Mouse (Mus musculus) spleen, adult 2 months (tissue): ENCODE results near the gene Slco2a1. TPM values are rescaled to one million over a fixed set of nuclear protein-coding genes. Genes with fewer than 3 reads are reported as not detected.

Experiments
- DNase-seq, 2 experiments: peaks; one replicate each; pipeline versions ENCODE4 v3.0.0 to v3.0.0-alpha.2; 2012 to 2021; ENCODE audit warnings: low spot score in 2 of 2, low read depth in 1 of 2
- H3K27ac ChIP-seq: fragments of 200-500 bp; 2 replicates; pipeline ENCODE4 v1.5.1; 2012; ENCODE audit warnings: low read length, inconsistent platforms; ENCODE audit not compliant: insufficient read depth
- H3K27me3 ChIP-seq: fragments of 200-500 bp; 2 replicates; pipeline ENCODE4 v1.6.1; 2012; ENCODE audit warnings: mild to moderate bottlenecking, moderate library complexity, low read length, inconsistent platforms; ENCODE audit not compliant: control insufficient read depth, insufficient read depth
- H3K36me3 ChIP-seq: fragments of 200-500 bp; 2 replicates; pipeline ENCODE4 v1.6.1; 2012; ENCODE audit warnings: mild to moderate bottlenecking, low read length, inconsistent platforms; ENCODE audit not compliant: control insufficient read depth, insufficient read depth
- H3K4me1 ChIP-seq: fragments of 200-500 bp; 2 replicates; pipeline ENCODE4 v1.6.1; 2011; ENCODE audit warnings: inconsistent platforms; ENCODE audit not compliant: control insufficient read depth, insufficient read depth, insufficient read length
- H3K4me3 ChIP-seq: fragments of 200-500 bp; 2 replicates; pipeline ENCODE4 v1.5.1; 2011; ENCODE audit warnings: mild to moderate bottlenecking, inconsistent platforms; ENCODE audit not compliant: insufficient read depth, insufficient read length; ENCODE audit errors: extremely low read depth
- CTCF ChIP-seq: fragments of 200-500 bp; IDR thresholded peaks from 2 replicates; pipeline ENCODE4 v1.5.1; 2011; ENCODE audit warnings: mild to moderate bottlenecking, inconsistent platforms; ENCODE audit not compliant: insufficient read depth, insufficient read length, insufficient replicate concordance; ENCODE audit errors: extremely low read depth
- POLR2A ChIP-seq: fragments of 200-500 bp; IDR thresholded peaks from 2 replicates; pipeline ENCODE4 v1.6.1; 2011; ENCODE audit warnings: low read depth, low read length, inconsistent platforms
- WGBS: fragments of 180-500 bp; shearing (Covaris S2); methylation state at CpG from one replicate; pipeline ENCODE4 v1.1.7; 2018; 5-methylcytosine and 5-hydroxymethylcytosine counted together
- polyA plus RNA-seq: library from polyadenylated mRNA; depleted of rRNA; stranded (reverse); fragments of >200 nt; gene quantifications from 2 replicates; pipeline ENCODE4 v1.2.3, GENCODE M21; 2012

Slco2a1 gene
- polyA plus RNA-seq, 1 experiment, result 57.0 TPM

- H3K4me1 ChIP-seq, result no peaks in the 10 kb centered on the region
- 87% methylated on average over 6 of the region's 6 CpGs for WGBS
- H3K27me3 ChIP-seq, result no peaks in the 10 kb centered on the region
- TF ChIP-seq CTCF, result no peak
- no peak for TF ChIP-seq POLR2A
- DNase-seq, result no peak
- H3K4me3 ChIP-seq, result no peak overlapping the region
- H3K36me3 ChIP-seq, result no peaks in the 10 kb centered on the region
- H3K27ac ChIP-seq, result no peak overlapping the region
These were observed 29.8 kb upstream of the Slco2a1 start for GRCm38 (mm10) chr9:102958703-102959102.

GRCm38 (mm10) chr9:102961356-102962092 lies 27.0 kb upstream of the Slco2a1 start:
- Histone ChIP-seq H3K36me3 (no peaks in the 10 kb centered on the region), H3K27me3 (no peaks in the 10 kb centered on the region), H3K27ac (no peak overlapping the region), H3K4me1 (no peaks in the 10 kb centered on the region), H3K4me3 (no peak overlapping the region)
- DNase-seq, result no peak
- TF ChIP-seq CTCF (no peak), POLR2A (no peak)
- WGBS, result 56% methylated on average over 8 of the region's 8 CpGs

- DNase-seq, result no peak
- H3K4me3 ChIP-seq, result no peak overlapping the region
- H3K27ac ChIP-seq, result no peak overlapping the region
- H3K36me3 ChIP-seq, result no peaks in the 10 kb centered on the region
- 91% methylated on average over 10 of the region's 10 CpGs for WGBS
- no peaks in the 10 kb centered on the region for H3K27me3 ChIP-seq
- TF ChIP-seq POLR2A (no peak), CTCF (no peak)
- no peaks in the 10 kb centered on the region for H3K4me1 ChIP-seq
These were observed 26.3 kb upstream of the Slco2a1 start for GRCm38 (mm10) chr9:102962093-102962788.

GRCm38 (mm10) chr9:102963321-102963720 lies 25.2 kb upstream of the Slco2a1 start:
- Histone ChIP-seq H3K4me1 (no peaks in the 10 kb centered on the region), H3K27me3 (no peaks in the 10 kb centered on the region), H3K27ac (no peak overlapping the region), H3K4me3 (no peak overlapping the region), H3K36me3 (no peaks in the 10 kb centered on the region)
- DNase-seq, result no peak
- no peak for TF ChIP-seq CTCF
- TF ChIP-seq POLR2A, result no peak
- 83% methylated on average over 7 of the region's 7 CpGs for WGBS

- no peak overlapping the region for H3K4me3 ChIP-seq
- no peak for DNase-seq
- H3K27ac ChIP-seq, result no peak overlapping the region
- 93% methylated on average over 9 of the region's 9 CpGs for WGBS
- H3K36me3 ChIP-seq, result no peaks in the 10 kb centered on the region
- no peaks in the 10 kb centered on the region for H3K4me1 ChIP-seq
- H3K27me3 ChIP-seq, result no peaks in the 10 kb centered on the region
- TF ChIP-seq POLR2A, result no peak
- TF ChIP-seq CTCF, result no peak
These were observed 23.9 kb upstream of the Slco2a1 start for GRCm38 (mm10) chr9:102964644-102965043.

- no peak for TF ChIP-seq CTCF
- TF ChIP-seq POLR2A, result no peak
- DNase-seq, result no peak
These were observed 16.0 kb upstream of the Slco2a1 start for GRCm38 (mm10) chr9:102972393-102973050.

GRCm38 (mm10) chr9:102975887-102976286 lies 12.6 kb upstream of the Slco2a1 start:
- Histone ChIP-seq H3K4me3 (no peak overlapping the region), H3K27me3 (no peaks in the 10 kb centered on the region), H3K4me1 (no peaks in the 10 kb centered on the region), H3K36me3 (no peaks in the 10 kb centered on the region), H3K27ac (no peak overlapping the region)
- 85% methylated on average over 2 of the region's 2 CpGs for WGBS
- TF ChIP-seq CTCF (no peak), POLR2A (no peak)
- DNase-seq, result no peak

More at GRCm38 (mm10) chr9:102972393-102973050, 16.0 kb upstream of the Slco2a1 start:
- Histone ChIP-seq H3K36me3 (no peaks in the 10 kb centered on the region), H3K27me3 (no peaks in the 10 kb centered on the region), H3K4me1 (no peaks in the 10 kb centered on the region), H3K4me3 (no peak overlapping the region), H3K27ac (no peak overlapping the region)
- 80% methylated on average over 2 of the region's 2 CpGs for whole genome bisulfite sequencing
